Comparison of ENCODE assay signal across 14 mouse cellular contexts in the genomic region with DNA sequence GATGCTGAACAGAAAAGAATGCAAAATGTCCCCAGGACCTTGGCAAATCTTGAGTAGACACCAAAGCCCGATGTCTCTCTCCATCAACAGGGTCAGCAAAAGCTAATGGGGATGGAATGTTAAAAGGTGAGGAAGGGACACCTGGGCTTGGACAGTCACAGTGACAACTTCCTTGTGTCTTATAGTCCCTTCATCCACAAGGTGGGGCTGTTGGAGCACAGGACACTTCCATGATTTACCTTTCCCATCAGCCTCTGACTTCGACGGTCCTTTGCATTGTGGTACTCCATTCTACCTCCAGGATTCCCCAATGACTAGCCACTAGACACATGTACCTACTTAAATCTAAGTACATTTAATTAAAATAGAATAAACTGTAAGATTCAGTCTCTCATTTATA. TPM values are rescaled to one million over a fixed set of nuclear protein-coding genes. Genes with fewer than 3 reads are reported as not detected.
DNase-seq lines count a peak whose midpoint lies in the region; ATAC-seq and TF ChIP-seq lines count a peak whose summit lies in the region.
"Had no signal": no experiment of that assay in that cellular context is flagged by ENCODE, and none has a peak within 500 bp of the region (broad histone marks: within the 10 kb centered on the region; RNA-seq: fewer than 3 reads in every experiment).

No protein-coding gene starts in this region.

- H3K9ac ChIP-seq in midbrain, embryonic 11.5 days (ENCODE audit: low read length): no peak overlapping the region
- no peak overlapping the region for H3K9ac ChIP-seq in forebrain, embryonic 15.5 days (replicated peaks)
- H3K9ac ChIP-seq: heart, embryonic 13.5 days; liver, embryonic 15.5 days; stomach, embryonic 15.5 days had no signal

- no peaks in the 10 kb centered on the region for H3K4me1 ChIP-seq in midbrain, embryonic 11.5 days (ENCODE audit: control insufficient read depth, insufficient read depth, low read length)
- no peaks in the 10 kb centered on the region for H3K4me1 ChIP-seq in midbrain, embryonic 10.5 days
- no peaks in the 10 kb centered on the region for H3K4me1 ChIP-seq in forebrain, embryonic 15.5 days
- H3K4me1 ChIP-seq: heart, embryonic 13.5 days; liver, embryonic 15.5 days; stomach, embryonic 15.5 days had no signal

- no peaks in the 10 kb centered on the region for H3K36me3 ChIP-seq in midbrain, embryonic 11.5 days (ENCODE audit: control insufficient read depth, insufficient read depth, low read length)
- H3K36me3 ChIP-seq in midbrain, embryonic 10.5 days: no peaks in the 10 kb centered on the region
- H3K36me3 ChIP-seq in forebrain, embryonic 15.5 days: peaks cover 23% of the 10 kb centered on the region
- H3K36me3 ChIP-seq: liver, embryonic 15.5 days; stomach, embryonic 15.5 days had no signal

- no peak overlapping the region for H3K4me2 ChIP-seq in midbrain, embryonic 11.5 days
- no peak overlapping the region for H3K4me2 ChIP-seq in forebrain, embryonic 15.5 days (replicated peaks)
- H3K4me2 ChIP-seq: heart, embryonic 13.5 days; liver, embryonic 15.5 days; stomach, embryonic 15.5 days had no signal

- DNase-seq in gastrocnemius, adult 2 months: no peak
- DNase-seq in gastrocnemius, postnatal 36 days: no peak
- DNase-seq in midbrain, embryonic 11.5 days (ENCODE audit: low spot score, missing footprints): peak; percentile 65
- DNase-seq in midbrain, embryonic 10.5 days (ENCODE audit: low spot score): no peak
- peak; percentile 42 for DNase-seq in ZHBTc4 (ENCODE audit: low read depth, low spot score)
- DNase-seq in retina, postnatal 7 days (ENCODE audit: low read depth, low spot score): peak; percentile 28
- no peak for DNase-seq in adipocyte (ENCODE audit: low spot score)
- DNase-seq: right cerebral cortex, adult 18-20 months had no signal

- intact Hi-C loops in gastrocnemius, adult 2 months (cut with DNase I): no loop called here
- intact Hi-C loops in gastrocnemius, postnatal 36 days (cut with DNase I): no loop called here

- TF ChIP-seq CTCF in gastrocnemius, adult 2 months (IDR thresholded peaks at IDR 0.05): peak; percentile 47

- WGBS in midbrain, embryonic 11.5 days: 68% methylated on average over 3 of the region's 3 CpGs
- 61% methylated on average over 3 of the region's 3 CpGs for WGBS in midbrain, embryonic 10.5 days
- WGBS in forebrain, embryonic 15.5 days: 65% methylated on average over 3 of the region's 3 CpGs

- no peak overlapping the region for H3K4me3 ChIP-seq in gastrocnemius, adult 2 months
- no peak overlapping the region for H3K4me3 ChIP-seq in midbrain, embryonic 11.5 days (ENCODE audit: low read depth, low read length)
- no peak overlapping the region for H3K4me3 ChIP-seq in midbrain, embryonic 10.5 days
- no peak overlapping the region for H3K4me3 ChIP-seq in forebrain, embryonic 15.5 days
- H3K4me3 ChIP-seq: heart, embryonic 13.5 days; liver, embryonic 15.5 days; myocyte; stomach, embryonic 15.5 days had no signal

- no peak overlapping the region for H3K27ac ChIP-seq in gastrocnemius, adult 2 months
- no peak overlapping the region for H3K27ac ChIP-seq in midbrain, embryonic 11.5 days (ENCODE audit: low read depth, low read length)
- H3K27ac ChIP-seq in midbrain, embryonic 10.5 days (replicated peaks): no peak overlapping the region
- H3K27ac ChIP-seq in forebrain, embryonic 15.5 days (replicated peaks): no peak overlapping the region
- H3K27ac ChIP-seq: heart, embryonic 13.5 days; liver, embryonic 15.5 days; stomach, embryonic 15.5 days had no signal

- ATAC-seq in midbrain, embryonic 11.5 days (ENCODE audit: low FRiP score): no peak
- no peak for ATAC-seq in forebrain, embryonic 15.5 days (replicated peaks)

- no peaks in the 10 kb centered on the region for H3K27me3 ChIP-seq in midbrain, embryonic 11.5 days (ENCODE audit: control insufficient read depth, insufficient read depth, low read length)
- H3K27me3 ChIP-seq in midbrain, embryonic 10.5 days (ENCODE audit: low read depth, poor library complexity, severe bottlenecking): no peaks in the 10 kb centered on the region
- H3K27me3 ChIP-seq in forebrain, embryonic 15.5 days: no peaks in the 10 kb centered on the region
- H3K27me3 ChIP-seq: heart, embryonic 13.5 days; liver, embryonic 15.5 days; stomach, embryonic 15.5 days had no signal

- no peaks in the 10 kb centered on the region for H3K9me3 ChIP-seq in midbrain, embryonic 11.5 days (ENCODE audit: control insufficient read depth, low read length)
- no peaks in the 10 kb centered on the region for H3K9me3 ChIP-seq in midbrain, embryonic 10.5 days (replicated peaks)
- H3K9me3 ChIP-seq in forebrain, embryonic 15.5 days: no peaks in the 10 kb centered on the region
- H3K9me3 ChIP-seq: heart, embryonic 13.5 days; liver, embryonic 15.5 days; stomach, embryonic 15.5 days had no signal

RNA-seq across cellular contexts. Expression of a gene that starts 13.2 kb away (rescaled TPM):
- not detected for total RNA-seq in gastrocnemius, adult 2 months (2021)
- total RNA-seq in gastrocnemius, postnatal 36 days (2021): not detected
- polyA plus RNA-seq in midbrain, embryonic 11.5 days (2014; fragmentation: Nextera tagmentation; extraction: Ambion mirVana): 0.11 TPM in 1 of 2 replicates, not detected in the other
- polyA plus RNA-seq in midbrain, embryonic 10.5 days (2016; fragmentation: Nextera tagmentation; extraction: Ambion mirVana): not detected in 2 replicates
- 0.78 and 1.1 TPM in 2 replicates for polyA plus RNA-seq in forebrain, embryonic 15.5 days (2015; fragmentation: Nextera tagmentation; extraction: Ambion mirVana)
- total RNA-seq: layer of hippocampus, postnatal 25 days had no signal
- polyA plus RNA-seq: heart, embryonic 13.5 days; liver, embryonic 15.5 days; myocyte had no signal

RNA-seq across cellular contexts. Expression of a gene that starts 18.8 kb away (rescaled TPM):
- total RNA-seq in gastrocnemius, adult 2 months (2021): 10 to 100 TPM in 1 of 2 experiments, 1 to 10 TPM in 1; 7.5 to 10.8 TPM
- total RNA-seq in gastrocnemius, postnatal 36 days (2021): 1 to 10 TPM; 7.4 to 8.3 TPM
- 12.8 and 14.5 TPM in 2 replicates for polyA plus RNA-seq in midbrain, embryonic 11.5 days (2014; fragmentation: Nextera tagmentation; extraction: Ambion mirVana)
- polyA plus RNA-seq in midbrain, embryonic 10.5 days (2016; fragmentation: Nextera tagmentation; extraction: Ambion mirVana): 9.4 and 10.4 TPM in 2 replicates
- polyA plus RNA-seq in forebrain, embryonic 15.5 days (2015; fragmentation: Nextera tagmentation; extraction: Ambion mirVana): 32.1 and 34.1 TPM in 2 replicates

RNA-seq across cellular contexts. Expression of a gene that starts 33.6 kb away (rescaled TPM):
- total RNA-seq in gastrocnemius, adult 2 months (2021): not detected
- under 1 TPM in 1 of 2 experiments, not detected in 1; 0.39 TPM for total RNA-seq in gastrocnemius, postnatal 36 days (2021)
- 0.87 and 1.4 TPM in 2 replicates for polyA plus RNA-seq in midbrain, embryonic 11.5 days (2014; fragmentation: Nextera tagmentation; extraction: Ambion mirVana)
- 0.23 and 0.68 TPM in 2 replicates for polyA plus RNA-seq in midbrain, embryonic 10.5 days (2016; fragmentation: Nextera tagmentation; extraction: Ambion mirVana)
- polyA plus RNA-seq in forebrain, embryonic 15.5 days (2015; fragmentation: Nextera tagmentation; extraction: Ambion mirVana): 1.3 and 1.7 TPM in 2 replicates
- polyA plus RNA-seq: myocyte had no signal

RNA-seq across cellular contexts. Expression of a gene that starts 43.9 kb away (rescaled TPM):
- total RNA-seq in gastrocnemius, adult 2 months (2021): 10 to 100 TPM; 97.8 to 99.7 TPM
- total RNA-seq in gastrocnemius, postnatal 36 days (2021): 10 to 100 TPM; 45.6 to 68.8 TPM
- polyA plus RNA-seq in midbrain, embryonic 11.5 days (2014; fragmentation: Nextera tagmentation; extraction: Ambion mirVana): 0.10 and 0.14 TPM in 2 replicates
- polyA plus RNA-seq in midbrain, embryonic 10.5 days (2016; fragmentation: Nextera tagmentation; extraction: Ambion mirVana): 0.14 TPM in 1 of 2 replicates, not detected in the other
- polyA plus RNA-seq in forebrain, embryonic 15.5 days (2015; fragmentation: Nextera tagmentation; extraction: Ambion mirVana): 1.0 and 1.2 TPM in 2 replicates

Comparison
In these comparisons a context has a peak if more than half of its experiments do, and no peak if none do; other contexts are left out.
1. DNase-seq: peak in midbrain, embryonic 11.5 days (single experiment), ZHBTc4 (single experiment) and retina, postnatal 7 days (single experiment); none in gastrocnemius, adult 2 months (single experiment), gastrocnemius, postnatal 36 days (0 of 2), midbrain, embryonic 10.5 days (single experiment) and adipocyte (single experiment).